Mouse (Mus musculus) embryonic facial prominence, embryonic 12.5 days (tissue): Measurements from ENCODE around the gene Il12rb1. TPM values are rescaled to one million over a fixed set of nuclear protein-coding genes. Genes with fewer than 3 reads are reported as not detected.
A peak's percentile ranks its signal among the peaks of the same experiment; 100 is the strongest.

ENCODE experiments used
- ATAC-seq: fragments of 200-750 bp; cut with Nextera tagmentation; 2 replicates; pipeline ENCODE4 v1.8.0; 2017; ENCODE audit not compliant: insufficient number of reproducible peaks, insufficient read depth, low FRiP score, low TSS enrichment
- H3K27ac ChIP-seq: fragments of 300-500 bp; sonication (generic); 2 replicates; pipeline ENCODE4 v1.5.1; 2016; ENCODE audit warnings: mild to moderate bottlenecking
- H3K27me3 ChIP-seq: fragments of 300-500 bp; sonication (generic); 2 replicates; pipeline ENCODE4 v1.6.1; 2016; ENCODE audit warnings: mild to moderate bottlenecking, moderate library complexity
- H3K36me3 ChIP-seq: fragments of 300-500 bp; sonication (generic); 2 replicates; pipeline ENCODE4 v1.6.1; 2016; ENCODE audit warnings: mild to moderate bottlenecking
- H3K4me1 ChIP-seq: fragments of 300-500 bp; sonication (generic); 2 replicates; pipeline ENCODE4 v1.6.1; 2016
- H3K4me2 ChIP-seq: fragments of 300-500 bp; sonication (generic); replicated peaks from 2 replicates; pipeline ENCODE4 v1.6.1; 2016; ENCODE audit warnings: mild to moderate bottlenecking, moderate library complexity
- H3K4me3 ChIP-seq: fragments of 300-500 bp; sonication (generic); 2 replicates; pipeline ENCODE4 v1.5.1; 2016; ENCODE audit warnings: mild to moderate bottlenecking
- H3K9ac ChIP-seq: fragments of 300-500 bp; sonication (generic); 2 replicates; pipeline ENCODE4 v1.6.1; 2016; ENCODE audit warnings: mild to moderate bottlenecking, moderate library complexity
- H3K9me3 ChIP-seq: fragments of 300-500 bp; sonication (generic); 2 replicates; pipeline ENCODE4 v1.6.1; 2016; ENCODE audit warnings: mild to moderate bottlenecking, moderate library complexity
- WGBS: fragments of 180-500 bp; shearing (Covaris S2); methylation state at CpG from one replicate; pipeline ENCODE4 v1.1.7; 2016; 5-methylcytosine and 5-hydroxymethylcytosine counted together
- polyA plus RNA-seq: library from polyadenylated mRNA; unstranded; fragments of >200 nt; fragmentation: Nextera tagmentation; extraction: Ambion mirVana; gene quantifications from 2 replicates; pipeline ENCODE4 v1.2.1, GENCODE M21; 2016

Il12rb1 gene
- polyA plus RNA-seq = 0.13 TPM in 1 of 2 replicates, not detected in the other

GRCm38 (mm10) chr8:70808239-70808638 is at the start of gene Il12rb1:
Gene Il12rb1, plus strand, starts transcription at chr8:70808449.
- Histone ChIP-seq H3K9ac (peak within 1 kb of the TSS; percentile 15; the same call in 1 of the 2 replicates), H3K9me3 (no peaks in the 10 kb centered on the region), H3K4me1 (peaks cover 12% of the 10 kb centered on the region), H3K27ac (no peak within 1 kb of the TSS), H3K4me2 (no peak within 1 kb of the TSS), H3K4me3 (no peak within 1 kb of the TSS), H3K27me3 (peaks cover 19% of the 10 kb centered on the region), H3K36me3 (no peaks in the 10 kb centered on the region)
- ATAC-seq = no peak
- 64% methylated on average over 5 of the region's 5 CpGs for whole genome bisulfite sequencing

GRCm38 (mm10) chr8:70758616-70759561 is 49.4 kb upstream of the Il12rb1 start:
- 0 out of 2 replicates have a peak overlapping the region, but pooled peaks have one; percentile 91 for H3K4me2 ChIP-seq

GRCm38 (mm10) chr8:70760350-70760749 is 47.9 kb upstream of the Il12rb1 start:
- ATAC-seq = peak; percentile 1; the same call in 1 of the 2 replicates
- Histone ChIP-seq H3K27ac (peak overlapping the region; percentile 71), H3K9ac (peak overlapping the region; percentile 71), H3K27me3 (no peaks in the 10 kb centered on the region), H3K36me3 (peaks cover 22% of the 10 kb centered on the region; the same call in 1 of the 2 replicates), H3K4me2 (peak overlapping the region; percentile 91), H3K4me1 (peaks cover 23% of the 10 kb centered on the region), H3K9me3 (no peaks in the 10 kb centered on the region), H3K4me3 (peak overlapping the region; percentile 65)
- 1% methylated on average over 22 of the region's 22 CpGs for WGBS

More at GRCm38 (mm10) chr8:70758616-70759561, 49.4 kb upstream of the Il12rb1 start:
- no peak for ATAC-seq
- H3K4me3 ChIP-seq = no peak overlapping the region
- 69% methylated on average over 19 of the region's 19 CpGs for whole genome bisulfite sequencing
- peaks cover 28% of the 10 kb centered on the region for H3K4me1 ChIP-seq
- no peak overlapping the region for H3K27ac ChIP-seq
- H3K9ac ChIP-seq = no peak overlapping the region
- H3K36me3 ChIP-seq = peaks cover 22% of the 10 kb centered on the region; the same call in 1 of the 2 replicates
- no peaks in the 10 kb centered on the region for H3K9me3 ChIP-seq
- H3K27me3 ChIP-seq = no peaks in the 10 kb centered on the region

GRCm38 (mm10) chr8:70760775-70761406 is 47.4 kb upstream of the Il12rb1 start, which contains the start of gene Mpv17l2:
Gene Mpv17l2, minus strand, starts transcription at chr8:70760946.
- no peaks in the 10 kb centered on the region for H3K9me3 ChIP-seq
- H3K27ac ChIP-seq = peak within 1 kb of the TSS; percentile 71
- peak within 1 kb of the TSS; percentile 91 for H3K4me2 ChIP-seq
- peak within 1 kb of the TSS; percentile 71 for H3K9ac ChIP-seq
- WGBS = 1% methylated on average over 55 of the region's 55 CpGs
- peaks cover 22% of the 10 kb centered on the region; the same call in 1 of the 2 replicates for H3K36me3 ChIP-seq
- peaks cover 20% of the 10 kb centered on the region for H3K4me1 ChIP-seq
- no peaks in the 10 kb centered on the region for H3K27me3 ChIP-seq
- peak within 1 kb of the TSS; percentile 65 for H3K4me3 ChIP-seq
- ATAC-seq = peak; percentile 93

DNA sequence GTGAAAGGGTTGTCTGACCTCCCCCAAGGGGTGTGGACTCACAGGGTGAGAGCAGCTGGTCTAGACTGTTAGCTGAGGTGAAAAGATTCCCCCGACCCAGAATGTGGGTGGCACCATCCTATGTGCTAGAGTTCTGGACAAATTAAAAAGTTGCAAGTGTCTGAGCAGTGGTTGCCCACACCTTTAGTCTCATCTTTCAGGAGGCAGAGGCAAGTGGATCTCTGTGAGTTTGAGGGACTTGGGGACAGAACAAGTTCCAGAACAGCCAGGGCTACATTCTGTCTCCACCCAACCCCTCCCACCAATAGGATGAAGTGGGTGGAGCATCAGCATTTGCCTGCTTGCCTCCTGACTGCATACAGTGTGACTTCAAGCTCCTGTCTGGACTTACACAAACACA is 46.1 kb upstream of the Il12rb1 start:
- H3K9me3 ChIP-seq = no peaks in the 10 kb centered on the region
- H3K9ac ChIP-seq = no peak overlapping the region
- H3K4me3 ChIP-seq = no peak overlapping the region
- ATAC-seq = no peak
- peaks cover 11% of the 10 kb centered on the region; the same call in 1 of the 2 replicates for H3K36me3 ChIP-seq
- H3K4me1 ChIP-seq = peaks cover 30% of the 10 kb centered on the region
- 86% methylated on average over 1 of the region's 1 CpGs for WGBS
- H3K4me2 ChIP-seq = no peak overlapping the region
- no peaks in the 10 kb centered on the region for H3K27me3 ChIP-seq
- no peak overlapping the region for H3K27ac ChIP-seq

DNA sequence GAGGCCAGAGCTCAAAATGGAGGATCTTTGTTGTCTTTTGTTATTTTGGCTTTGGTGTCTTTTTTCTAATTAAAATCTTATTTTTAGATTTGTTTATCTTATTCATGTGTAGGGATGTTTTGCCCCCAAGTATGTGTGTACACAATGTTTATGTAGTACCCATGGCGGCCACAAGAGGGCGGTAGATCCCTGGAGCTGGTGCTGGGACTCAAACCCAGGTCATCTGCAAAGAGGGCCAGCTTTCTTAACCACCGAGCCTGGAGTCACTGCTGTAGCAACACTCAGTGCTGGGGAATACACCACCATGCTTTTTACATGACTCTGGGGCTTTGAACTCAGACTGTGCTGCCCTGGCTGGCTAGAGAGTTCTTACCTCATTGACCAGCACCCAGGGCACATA is 44.9 kb upstream of the Il12rb1 start:
- H3K27ac ChIP-seq = no peak overlapping the region
- 4% methylated on average over 3 of the region's 3 CpGs for WGBS
- H3K4me1 ChIP-seq = peaks cover 30% of the 10 kb centered on the region
- H3K4me3 ChIP-seq = no peak overlapping the region
- no peak overlapping the region for H3K9ac ChIP-seq
- ATAC-seq = no peak
- H3K27me3 ChIP-seq = no peaks in the 10 kb centered on the region
- H3K4me2 ChIP-seq = no peak overlapping the region
- no peaks in the 10 kb centered on the region for H3K9me3 ChIP-seq
- peaks cover 12% of the 10 kb centered on the region for H3K36me3 ChIP-seq

GRCm38 (mm10) chr8:70764026-70764425 is 44.2 kb upstream of the Il12rb1 start:
- Histone ChIP-seq H3K27ac (no peak overlapping the region), H3K4me3 (no peak overlapping the region), H3K9ac (no peak overlapping the region), H3K4me2 (no peak overlapping the region), H3K4me1 (peaks cover 28% of the 10 kb centered on the region), H3K9me3 (no peaks in the 10 kb centered on the region), H3K36me3 (peaks cover 16% of the 10 kb centered on the region), H3K27me3 (no peaks in the 10 kb centered on the region)
- no peak for ATAC-seq
- 88% methylated on average over 8 of the region's 8 CpGs for WGBS

DNA sequence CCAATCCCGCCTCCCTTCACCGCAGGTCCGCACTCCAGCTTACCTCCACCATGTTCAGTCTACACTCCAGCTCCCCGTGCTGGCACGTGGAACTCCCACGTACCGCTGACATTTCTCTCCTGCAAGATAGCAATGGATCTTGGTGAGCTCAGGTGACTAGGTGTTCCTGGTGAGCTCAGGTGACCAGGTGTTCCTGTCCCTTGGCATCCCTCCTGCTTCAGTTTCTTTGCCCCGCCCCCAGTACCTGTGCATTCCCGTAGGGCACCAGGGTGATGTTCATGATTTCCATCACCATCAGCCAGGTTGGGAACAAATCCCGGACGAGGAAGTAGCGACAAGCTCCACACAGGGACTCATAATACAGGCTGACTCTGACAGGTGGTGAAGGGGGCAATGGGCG is 43.6 kb upstream of the Il12rb1 start:
- no peak overlapping the region for H3K9ac ChIP-seq
- 94% methylated on average over 13 of the region's 13 CpGs for WGBS
- ATAC-seq = no peak
- peak overlapping the region; percentile 85; the same call in 1 of the 2 replicates for H3K4me2 ChIP-seq
- H3K27me3 ChIP-seq = no peaks in the 10 kb centered on the region
- H3K27ac ChIP-seq = no peak overlapping the region
- H3K4me3 ChIP-seq = no peak overlapping the region
- peaks cover 24% of the 10 kb centered on the region for H3K4me1 ChIP-seq
- H3K9me3 ChIP-seq = no peaks in the 10 kb centered on the region
- H3K36me3 ChIP-seq = peaks cover 18% of the 10 kb centered on the region

DNA sequence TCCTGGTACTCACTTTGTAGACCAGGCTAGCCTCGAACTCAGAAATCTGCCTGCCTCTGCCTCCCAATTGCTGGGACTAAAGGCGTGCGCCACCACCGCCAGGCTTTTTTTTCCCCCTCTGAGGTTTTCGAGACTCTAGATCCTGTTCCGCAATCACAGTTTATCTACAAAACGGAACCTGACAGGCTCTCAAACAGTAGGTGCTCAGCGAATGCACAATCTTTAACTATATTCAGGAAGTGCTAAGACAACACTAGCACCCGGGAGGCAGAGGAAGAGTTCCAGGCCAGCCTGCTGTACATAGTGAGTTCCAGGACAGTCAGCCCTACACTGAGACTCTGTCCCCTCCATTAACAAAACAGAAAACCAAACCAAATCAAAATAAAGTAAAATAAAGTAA is 42.9 kb upstream of the Il12rb1 start:
- no peaks in the 10 kb centered on the region for H3K9me3 ChIP-seq
- H3K27ac ChIP-seq = no peak overlapping the region
- peak overlapping the region; percentile 85 for H3K4me2 ChIP-seq
- no peak for ATAC-seq
- H3K36me3 ChIP-seq = peaks cover 22% of the 10 kb centered on the region
- peak overlapping the region; percentile 39 for H3K4me3 ChIP-seq
- 0 out of 2 replicates have a peak overlapping the region, but pooled peaks have one; percentile 55 for H3K9ac ChIP-seq
- H3K27me3 ChIP-seq = no peaks in the 10 kb centered on the region
- H3K4me1 ChIP-seq = peaks cover 17% of the 10 kb centered on the region
- WGBS = 78% methylated on average over 9 of the region's 9 CpGs

- no peak for ATAC-seq
- Histone ChIP-seq H3K4me1 (peaks cover 17% of the 10 kb centered on the region), H3K27ac (0 out of 2 replicates have a peak overlapping the region, but pooled peaks have one; percentile 1), H3K27me3 (no peaks in the 10 kb centered on the region), H3K4me3 (peak overlapping the region; percentile 39), H3K9ac (peak overlapping the region; percentile 55), H3K36me3 (peaks cover 28% of the 10 kb centered on the region), H3K9me3 (no peaks in the 10 kb centered on the region), H3K4me2 (peak overlapping the region; percentile 85)
- 2% methylated on average over 34 of the region's 34 CpGs for WGBS
Measured at GRCm38 (mm10) chr8:70765838-70766570, 42.2 kb upstream of the Il12rb1 start.
